Mouse (Mus musculus) MEL (cell line): ENCODE data around the gene Tmem198. TPM values are rescaled to one million over a fixed set of nuclear protein-coding genes. Genes with fewer than 3 reads are reported as not detected.

Experiments
- DNase-seq: peaks from one replicate; pipeline ENCODE4 v3.0.0; 2011; ENCODE audit warnings: low read depth, low spot score
- H3K27ac ChIP-seq: 2 replicates; pipeline ENCODE4 v1.5.1; 2012; ENCODE audit warnings: low read depth, mild to moderate bottlenecking, control low read depth, low read length, moderate library complexity; ENCODE audit not compliant: control insufficient read depth
- H3K27me3 ChIP-seq, 2 experiments: fragments of 150-350 bp in 1 of 2; sonication (generic) in 1 of 2; 2 replicates each; pipeline ENCODE4 v1.6.1; 2012; ENCODE audit warnings: low read length in 2 of 2, mild to moderate bottlenecking in 2 of 2, improper control_type of control experiment in 1 of 2, moderate library complexity in 1 of 2; ENCODE audit not compliant: insufficient read depth in 2 of 2, control insufficient read depth in 1 of 2
- H3K36me3 ChIP-seq, 2 experiments: 2 replicates each; pipeline ENCODE4 v1.6.1; 2012 to 2014; ENCODE audit warnings: low read length in 2 of 2, improper control_type of control experiment in 1 of 2, inconsistent platforms in 1 of 2, mild to moderate bottlenecking in 1 of 2; ENCODE audit not compliant: insufficient read depth in 2 of 2, control insufficient read depth in 1 of 2
- H3K4me1 ChIP-seq, 2 experiments: fragments of 150-350 bp in 1 of 2; sonication (generic) in 1 of 2; 2 replicates each; pipeline ENCODE4 v1.6.1; 2012; ENCODE audit warnings: low read length in 2 of 2, improper control_type of control experiment in 1 of 2, mild to moderate bottlenecking in 1 of 2; ENCODE audit not compliant: insufficient read depth in 2 of 2, control insufficient read depth in 1 of 2
- H3K4me3 ChIP-seq, 2 experiments: fragments of 150-350 bp in 1 of 2; sonication (generic) in 1 of 2; 2 replicates each; pipeline ENCODE4 v1.5.1; 2012; ENCODE audit warnings: low read depth in 2 of 2, low read length in 2 of 2, mild to moderate bottlenecking in 2 of 2, moderate library complexity in 2 of 2, control low read depth in 1 of 2, improper control_type of control experiment in 1 of 2; ENCODE audit not compliant: control insufficient read depth in 1 of 2, insufficient read depth in 1 of 2
- H3K79me2 ChIP-seq: 2 replicates; pipeline ENCODE4 v1.6.1; 2012; ENCODE audit warnings: mild to moderate bottlenecking, low read length, moderate library complexity; ENCODE audit not compliant: control insufficient read depth, poor library complexity, insufficient read depth
- H3K9ac ChIP-seq: 2 replicates; pipeline ENCODE4 v1.6.1; 2012; ENCODE audit warnings: low read depth, mild to moderate bottlenecking, control low read depth, low read length, moderate library complexity; ENCODE audit not compliant: control insufficient read depth, poor library complexity, severe bottlenecking
- H3K9me3 ChIP-seq: fragments of 150-350 bp; sonication (generic); replicated peaks from 2 replicates; pipeline ENCODE4 v1.6.1; 2012; ENCODE audit warnings: mild to moderate bottlenecking, low read length, improper control_type of control experiment, moderate library complexity; ENCODE audit not compliant: insufficient read depth
- CHD1 ChIP-seq: IDR thresholded peaks from 2 replicates; pipeline ENCODE4 v1.6.1; 2012; ENCODE audit warnings: low read depth, mild to moderate bottlenecking, inconsistent platforms, low read length, improper control_type of control experiment
- E2F4 ChIP-seq: IDR thresholded peaks from 2 replicates; pipeline ENCODE4 v1.6.1; 2011; ENCODE audit warnings: low read depth, low read length, improper control_type of control experiment, borderline replicate concordance
- ELF1 ChIP-seq: IDR thresholded peaks from 2 replicates; pipeline ENCODE4 v1.6.1; 2014; ENCODE audit warnings: low read depth, mild to moderate bottlenecking, inconsistent platforms, low read length, improper control_type of control experiment, moderate library complexity
- HCFC1 ChIP-seq: IDR thresholded peaks from 2 replicates; pipeline ENCODE4 v1.6.1; 2012; ENCODE audit warnings: low read depth, mild to moderate bottlenecking, inconsistent platforms, low read length, improper control_type of control experiment, moderate library complexity
- JUND ChIP-seq: IDR thresholded peaks from 2 replicates; pipeline ENCODE4 v1.6.1; 2011; ENCODE audit warnings: low read depth, mild to moderate bottlenecking, improper control_type of control experiment, low read length
- MAZ ChIP-seq: IDR thresholded peaks from 2 replicates; pipeline ENCODE4 v1.6.1; 2012; ENCODE audit warnings: low read depth, mild to moderate bottlenecking, inconsistent platforms, low read length, improper control_type of control experiment
- MEF2A ChIP-seq: IDR thresholded peaks from 2 replicates; pipeline ENCODE4 v1.6.1; 2014; ENCODE audit warnings: low read depth, mild to moderate bottlenecking, inconsistent platforms, low read length, improper control_type of control experiment; ENCODE audit not compliant: poor library complexity, insufficient replicate concordance, severe bottlenecking; ENCODE audit errors: extremely low read depth
- MYB ChIP-seq: IDR thresholded peaks from 2 replicates; pipeline ENCODE4 v1.6.1; 2011; ENCODE audit warnings: mild to moderate bottlenecking, low read depth, low read length, improper control_type of control experiment
- MYC ChIP-seq: IDR thresholded peaks from 2 replicates; pipeline ENCODE4 v1.6.1; 2011; ENCODE audit warnings: low read depth, mild to moderate bottlenecking, low read length, improper control_type of control experiment, moderate library complexity
- NELFE ChIP-seq: IDR thresholded peaks from 2 replicates; pipeline ENCODE4 v1.6.1; 2011; ENCODE audit warnings: low read depth, low read length, improper control_type of control experiment
- NRF1 ChIP-seq: IDR thresholded peaks from 2 replicates; pipeline ENCODE4 v1.6.1; 2014; ENCODE audit warnings: low read depth, mild to moderate bottlenecking, inconsistent platforms, low read length, improper control_type of control experiment, moderate library complexity; ENCODE audit not compliant: poor library complexity, insufficient read depth, severe bottlenecking
- POLR2AphosphoS2 ChIP-seq: IDR thresholded peaks from 2 replicates; pipeline ENCODE4 v1.6.1; 2011; ENCODE audit warnings: low read length, improper control_type of control experiment
- RCOR1 ChIP-seq: IDR thresholded peaks from 2 replicates; pipeline ENCODE4 v1.6.1; 2012; ENCODE audit warnings: low read depth, mild to moderate bottlenecking, inconsistent platforms, low read length, improper control_type of control experiment
- SIN3A ChIP-seq: IDR thresholded peaks from 2 replicates; pipeline ENCODE4 v1.6.1; 2012; ENCODE audit warnings: low read length, improper control_type of control experiment, inconsistent platforms
- SMC3 ChIP-seq: IDR thresholded peaks from 2 replicates; pipeline ENCODE4 v1.6.1; 2011; ENCODE audit warnings: low read depth, low read length, improper control_type of control experiment
- TCF12 ChIP-seq: IDR thresholded peaks from 2 replicates; pipeline ENCODE4 v1.6.1; 2014; ENCODE audit warnings: low read depth, mild to moderate bottlenecking, inconsistent platforms, low read length, improper control_type of control experiment, moderate library complexity
- USF1 ChIP-seq: IDR thresholded peaks from 2 replicates; pipeline ENCODE4 v1.6.1; 2014; ENCODE audit warnings: low read depth, mild to moderate bottlenecking, inconsistent platforms, low read length, improper control_type of control experiment, moderate library complexity
- USF2 ChIP-seq, 2 experiments: IDR thresholded peaks; 2 replicates each; pipeline ENCODE4 v1.6.1; 2011 to 2012; ENCODE audit warnings: improper control_type of control experiment in 2 of 2, low read length in 2 of 2, borderline replicate concordance in 1 of 2, inconsistent platforms in 1 of 2, low read depth in 1 of 2, mild to moderate bottlenecking in 1 of 2; ENCODE audit not compliant: insufficient read depth in 1 of 2
- polyA plus RNA-seq, 2 experiments: library from polyadenylated mRNA; stranded (reverse) in 1 of 2; unstranded in 1 of 2; fragments of >175 nt in 1 of 2; fragments of >200 nt in 1 of 2; gene quantifications; 2 replicates each; pipeline versions ENCODE4 v1.2.1 to v1.2.4; 2012; ENCODE audit warnings: low replicate concordance in 2 of 2, low read depth in 1 of 2; ENCODE audit not compliant: insufficient read length in 2 of 2, insufficient read depth in 1 of 2, missing spikeins in 1 of 2
- total RNA-seq: library from RNA; depleted of rRNA; stranded (reverse); fragments of 300-350 nt; gene quantifications from 2 replicates; pipeline ENCODE4 v1.2.3, GENCODE M21; 2012

The Tmem198 gene
- total and polyA plus RNA-seq, 3 experiments, result 0.65 to 1.4 TPM; not detected in 1

DNA sequence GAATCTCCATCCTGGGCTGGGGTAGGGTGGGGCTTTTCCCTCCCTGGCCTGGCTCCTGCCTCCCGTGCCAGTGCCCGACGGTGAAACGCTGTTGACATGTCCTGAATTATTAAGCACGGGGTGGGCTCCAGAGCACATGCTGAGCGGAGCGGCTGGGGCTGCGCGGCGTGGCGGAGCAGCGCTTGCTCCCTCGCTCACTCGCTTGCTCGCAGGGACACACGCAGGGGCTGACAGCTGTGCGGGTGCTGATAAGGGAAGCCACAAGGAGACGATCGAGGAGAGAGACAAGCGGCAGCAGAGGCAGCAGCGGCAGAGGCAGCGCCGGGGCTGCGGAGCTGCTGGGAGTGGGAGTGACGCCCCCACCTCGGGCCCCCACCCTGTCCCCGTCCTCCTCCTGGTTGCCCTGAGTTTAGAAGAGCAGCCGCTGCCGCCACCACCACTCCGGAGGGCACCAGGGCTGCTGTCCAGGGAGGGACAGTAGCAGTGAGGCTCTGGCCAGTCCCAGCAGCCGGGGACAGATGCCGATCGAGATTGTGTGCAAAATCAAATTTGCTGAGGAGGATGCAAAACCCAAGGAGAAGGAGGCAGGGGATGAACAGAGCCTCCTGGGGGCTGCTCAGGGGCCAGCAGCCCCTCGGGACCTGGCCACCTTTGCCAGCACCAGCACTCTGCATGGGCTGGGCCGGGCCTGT lies 28.9 kb upstream of the Tmem198 start, which contains the start of gene Asic4 (continued):
- no peak for TF ChIP-seq MEF2A
- no peak for TF ChIP-seq E2F4
- no peak for TF ChIP-seq SMC3

DNA sequence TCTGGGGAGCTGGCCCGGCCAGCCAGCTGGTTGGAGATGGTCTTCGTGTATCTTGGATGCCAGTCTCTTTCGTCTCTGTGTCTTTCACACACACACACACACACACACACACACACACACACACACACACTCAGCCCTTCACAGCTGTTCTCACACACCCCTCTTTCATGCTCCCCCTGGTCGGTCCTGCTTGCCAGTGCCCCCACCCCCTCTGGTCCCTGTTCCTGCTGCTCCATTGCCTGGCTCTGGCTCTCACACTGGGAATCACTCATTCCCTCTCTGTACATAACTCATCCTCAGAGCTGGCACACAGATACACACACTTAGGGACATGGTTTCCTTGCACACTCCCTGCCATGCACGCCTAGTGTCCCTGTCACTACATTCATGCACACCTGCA lies 27.4 kb upstream of the Tmem198 start:
- TF ChIP-seq MYB (no peak), NRF1 (no peak), SMC3 (no peak), POLR2AphosphoS2 (no peak), JUND (no peak), SIN3A (no peak), HCFC1 (no peak), MAZ (no peak), MYC (no peak), CHD1 (no peak), USF1 (no peak), USF2 (IDR thresholded peaks at IDR 0.05; ENCODE audit: borderline replicate concordance in 1 of 2, insufficient read depth in 1 of 2, low read depth in 1 of 2, low read length in 2 of 2) (no peak), NELFE (no peak), ELF1 (no peak), TCF12 (no peak), E2F4 (no peak)
- Histone ChIP-seq H3K9me3 (no peaks in the 10 kb centered on the region), H3K27ac (no peak overlapping the region), H3K36me3 (peaks cover 0 to 22% of the 10 kb centered on the region in 2 experiments; a peak in 2 of 4 replicates), H3K9ac (no peak overlapping the region), H3K79me2 (no peaks in the 10 kb centered on the region; the same call in 1 of the 2 replicates), H3K27me3 (peaks cover 3 to 4% of the 10 kb centered on the region in 2 experiments; a peak in 3 of 4 replicates), H3K4me1 (peaks cover 16 to 27% of the 10 kb centered on the region in 2 experiments; a peak in 3 of 4 replicates), H3K4me3 (no peak overlapping the region)
- DNase-seq, result no peak

DNA sequence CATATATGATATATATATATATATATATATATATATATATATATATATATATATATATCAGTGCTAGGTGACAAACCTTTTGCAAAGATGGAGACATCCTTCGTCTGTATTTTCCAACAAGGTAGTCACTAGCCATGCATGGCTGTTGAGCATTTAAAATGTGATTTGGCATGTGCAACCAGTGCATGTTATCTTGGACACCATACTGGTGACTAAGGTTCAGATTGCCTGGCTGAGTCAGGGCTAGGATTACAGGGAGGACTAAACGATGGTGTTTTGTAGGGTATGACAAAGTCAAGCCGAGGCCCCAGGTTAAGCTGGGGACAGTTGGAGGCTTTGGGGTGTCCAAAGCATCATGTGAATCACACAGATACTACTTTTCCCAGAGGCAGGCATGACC lies 23.9 kb upstream of the Tmem198 start:
- DNase-seq, result no peak
- Histone ChIP-seq H3K27ac (no peak overlapping the region), H3K9ac (no peak overlapping the region), H3K4me1 (peaks cover 0 to 2% of the 10 kb centered on the region in 2 experiments; a peak in 2 of 4 replicates), H3K4me3 (no peak overlapping the region), H3K9me3 (no peaks in the 10 kb centered on the region), H3K27me3 (peaks cover 3 to 4% of the 10 kb centered on the region in 2 experiments; a peak in 2 of 4 replicates), H3K79me2 (no peaks in the 10 kb centered on the region), H3K36me3 (no peaks in the 10 kb centered on the region)
- TF ChIP-seq HCFC1 (no peak), RCOR1 (peak; percentile 65; the same call in 1 of the 2 replicates)
